7 mouse cellular contexts compared by ENCODE assay signal in the genomic region with DNA sequence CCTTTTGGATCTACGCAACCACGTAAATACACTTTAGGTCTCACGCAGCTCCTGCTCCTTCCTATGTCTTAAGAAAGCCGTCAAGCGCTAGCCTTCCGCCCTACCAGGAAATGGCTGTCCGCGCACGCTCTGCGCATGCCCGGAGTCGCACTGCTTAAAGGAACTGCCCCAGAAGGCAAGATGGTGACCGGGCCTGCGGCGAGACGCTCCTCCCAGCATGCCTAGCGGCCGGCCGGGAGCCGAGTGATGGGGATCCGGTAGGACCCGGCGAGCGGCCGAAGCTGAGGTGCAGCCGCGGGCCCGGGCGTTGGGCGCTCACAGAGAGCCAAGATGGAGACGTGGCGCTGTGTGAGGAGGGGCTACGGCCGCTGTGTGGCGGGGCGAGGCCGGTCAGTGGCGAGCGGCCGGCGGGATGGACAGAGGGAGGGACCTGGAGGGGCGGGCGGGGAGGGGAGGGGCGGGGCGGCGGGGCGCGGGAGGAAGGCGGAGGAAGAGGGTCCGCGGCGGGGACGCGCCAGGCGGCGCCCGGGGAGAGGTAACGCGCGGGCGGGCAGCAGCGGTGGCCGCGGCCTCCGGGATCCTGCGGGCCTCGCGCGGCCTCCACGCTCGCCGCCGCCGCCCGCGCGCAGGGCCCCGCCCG. TPM values are rescaled to one million over a fixed set of nuclear protein-coding genes. Genes with fewer than 3 reads are reported as not detected.
DNase-seq lines count a peak whose midpoint lies in the region; ATAC-seq lines count a peak whose summit lies in the region.

No protein-coding gene starts in this region.

- no peaks in the 10 kb centered on the region for H3K4me1 ChIP-seq in embryonic facial prominence, embryonic 11.5 days (ENCODE audit: control insufficient read depth, insufficient read depth, low read length)
- peaks cover 17% of the 10 kb centered on the region for H3K4me1 ChIP-seq in limb, embryonic 10.5 days
- peaks cover 25% of the 10 kb centered on the region for H3K4me1 ChIP-seq in midbrain, embryonic 13.5 days (replicated peaks)

- H3K9ac ChIP-seq in embryonic facial prominence, embryonic 11.5 days (replicated peaks; ENCODE audit: low read length), result peak overlapping the region; percentile 96
- peak overlapping the region; percentile 85 for H3K9ac ChIP-seq in midbrain, embryonic 13.5 days (replicated peaks)

- H3K4me3 ChIP-seq in embryonic facial prominence, embryonic 11.5 days (ENCODE audit: low read depth, low read length), result peak overlapping the region; percentile 79
- peak overlapping the region; percentile 78 for H3K4me3 ChIP-seq in limb, embryonic 10.5 days
- H3K4me3 ChIP-seq in midbrain, embryonic 13.5 days (replicated peaks), result peak overlapping the region; percentile 76

- H3K36me3 ChIP-seq in embryonic facial prominence, embryonic 11.5 days (replicated peaks; ENCODE audit: control insufficient read depth, insufficient read depth, low read depth, low read length), result no peaks in the 10 kb centered on the region
- H3K36me3 ChIP-seq in limb, embryonic 10.5 days, result peaks cover 8% of the 10 kb centered on the region
- H3K36me3 ChIP-seq in midbrain, embryonic 13.5 days, result peaks cover 5% of the 10 kb centered on the region

- no peaks in the 10 kb centered on the region for H3K27me3 ChIP-seq in embryonic facial prominence, embryonic 11.5 days (ENCODE audit: control insufficient read depth, insufficient read depth, low read length)
- H3K27me3 ChIP-seq in limb, embryonic 10.5 days (ENCODE audit: low read depth, poor library complexity, severe bottlenecking), result no peaks in the 10 kb centered on the region
- no peaks in the 10 kb centered on the region for H3K27me3 ChIP-seq in midbrain, embryonic 13.5 days

- H3K27ac ChIP-seq in embryonic facial prominence, embryonic 11.5 days (replicated peaks; ENCODE audit: low read depth, low read length), result peak overlapping the region; percentile 96
- peak overlapping the region; percentile 98 for H3K27ac ChIP-seq in limb, embryonic 10.5 days
- H3K27ac ChIP-seq in midbrain, embryonic 13.5 days, result peak overlapping the region; percentile 99

- ATAC-seq in embryonic facial prominence, embryonic 11.5 days (replicated peaks; ENCODE audit: insufficient number of reproducible peaks, low FRiP score, low TSS enrichment, low read depth), result peak; percentile 96
- ATAC-seq in granulocyte monocyte progenitor cell, adult 5-6 weeks (replicated peaks; ENCODE audit: poor library complexity, severe bottlenecking), result peak; percentile 92
- ATAC-seq in midbrain, embryonic 13.5 days, result peak; percentile 97

- peak overlapping the region; percentile 60 for H3K4me2 ChIP-seq in embryonic facial prominence, embryonic 11.5 days (ENCODE audit: low read depth, low read length)
- peak overlapping the region; percentile 72 for H3K4me2 ChIP-seq in midbrain, embryonic 13.5 days (replicated peaks)

- no peaks in the 10 kb centered on the region for H3K9me3 ChIP-seq in embryonic facial prominence, embryonic 11.5 days (replicated peaks; ENCODE audit: control insufficient read depth, low read length)
- no peaks in the 10 kb centered on the region for H3K9me3 ChIP-seq in limb, embryonic 10.5 days (replicated peaks)
- no peaks in the 10 kb centered on the region for H3K9me3 ChIP-seq in midbrain, embryonic 13.5 days

- under 1% methylated on average over 54 of the region's 79 CpGs for WGBS in embryonic facial prominence, embryonic 11.5 days
- WGBS in limb, embryonic 10.5 days, result under 1% methylated on average over 68 of the region's 79 CpGs
- WGBS in midbrain, embryonic 13.5 days, result under 1% methylated on average over 71 of the region's 79 CpGs

- peak; percentile 99 for DNase-seq in adrenal gland, postnatal 14 days
- peak; percentile 97 for DNase-seq in embryonic facial prominence, embryonic 11.5 days (ENCODE audit: low spot score)
- DNase-seq in kidney, adult 11 months, result peak; percentile 98
- DNase-seq in limb, embryonic 10.5 days (ENCODE audit: low spot score), result peak; percentile 99
- DNase-seq in spleen, adult 12 weeks (ENCODE audit: low spot score), result peak; percentile 96

RNA-seq across cellular contexts. Expression of a gene that starts 3.6 kb away (rescaled TPM):
- 46.6 and 46.7 TPM in 2 replicates for total RNA-seq in adrenal gland, postnatal 14 days (2021)
- polyA plus RNA-seq in embryonic facial prominence, embryonic 11.5 days (2014; fragmentation: Nextera tagmentation; extraction: Ambion mirVana), result 53.6 and 57.7 TPM in 2 replicates
- 27.0 and 34.8 TPM in 2 replicates for total RNA-seq in granulocyte monocyte progenitor cell, adult 5-6 weeks (2014; fragmentation: Nextera tagmentation)
- 29.4 and 49.4 TPM in 2 replicates for total RNA-seq in granulocyte monocyte progenitor cell, adult 5-6 weeks (2017)
- polyA plus RNA-seq in limb, embryonic 10.5 days (2016; fragmentation: Nextera tagmentation; extraction: Ambion mirVana), result 51.3 and 55.0 TPM in 2 replicates
- polyA plus RNA-seq in midbrain, embryonic 13.5 days (2015; fragmentation: Nextera tagmentation; extraction: Ambion mirVana), result 57.7 and 64.0 TPM in 2 replicates

RNA-seq across cellular contexts. Expression of a gene that starts 16.9 kb away (rescaled TPM):
- 23.8 and 27.9 TPM in 2 replicates for total RNA-seq in adrenal gland, postnatal 14 days (2021)
- 15.0 and 17.6 TPM in 2 replicates for polyA plus RNA-seq in embryonic facial prominence, embryonic 11.5 days (2014; fragmentation: Nextera tagmentation; extraction: Ambion mirVana)
- total RNA-seq in granulocyte monocyte progenitor cell, adult 5-6 weeks (2014; fragmentation: Nextera tagmentation), result 5.1 and 6.7 TPM in 2 replicates
- total RNA-seq in granulocyte monocyte progenitor cell, adult 5-6 weeks (2017), result 9.4 and 16.0 TPM in 2 replicates
- polyA plus RNA-seq in limb, embryonic 10.5 days (2016; fragmentation: Nextera tagmentation; extraction: Ambion mirVana), result 13.0 and 16.3 TPM in 2 replicates
- 28.8 and 28.9 TPM in 2 replicates for polyA plus RNA-seq in midbrain, embryonic 13.5 days (2015; fragmentation: Nextera tagmentation; extraction: Ambion mirVana)

RNA-seq across cellular contexts. Expression of a gene that starts 50.6 kb away (rescaled TPM):
- 0.48 and 1.2 TPM in 2 replicates for total RNA-seq in adrenal gland, postnatal 14 days (2021)
- 80.6 and 88.3 TPM in 2 replicates for polyA plus RNA-seq in embryonic facial prominence, embryonic 11.5 days (2014; fragmentation: Nextera tagmentation; extraction: Ambion mirVana)
- total RNA-seq in granulocyte monocyte progenitor cell, adult 5-6 weeks (2014; fragmentation: Nextera tagmentation), result 0.64 TPM in 1 of 2 replicates, not detected in the other
- total RNA-seq in granulocyte monocyte progenitor cell, adult 5-6 weeks (2017), result 0.21 TPM in 1 of 2 replicates, not detected in the other
- 56.3 and 64.0 TPM in 2 replicates for polyA plus RNA-seq in limb, embryonic 10.5 days (2016; fragmentation: Nextera tagmentation; extraction: Ambion mirVana)
- 77.2 and 77.5 TPM in 2 replicates for polyA plus RNA-seq in midbrain, embryonic 13.5 days (2015; fragmentation: Nextera tagmentation; extraction: Ambion mirVana)

Comparison
In these comparisons a context has a peak if more than half of its experiments do, and no peak if none do; other contexts are left out.
1. Peak in every context shown above with its lines: DNase-seq, ATAC-seq, H3K4me3 ChIP-seq and H3K27ac ChIP-seq.